Mouse (Mus musculus) forebrain, embryonic 16.5 days (tissue): ENCODE measurements around the gene Gm8797. TPM values are rescaled to one million over a fixed set of nuclear protein-coding genes. Genes with fewer than 3 reads are reported as not detected.
"Not testable (repeated sequence)": the region's sequence is repeated elsewhere in the genome, so short reads cannot be mapped to it uniquely, and the experiment has no call there.

Experiments
- ATAC-seq: fragments of 200-750 bp; cut with Nextera tagmentation; 2 replicates; pipeline ENCODE4 v1.8.0; 2017; ENCODE audit warnings: mild to moderate bottlenecking, moderate library complexity
- H3K27ac ChIP-seq: fragments of 300-500 bp; sonication (generic); 2 replicates; pipeline ENCODE4 v1.5.1; 2014; ENCODE audit warnings: low read length, control low read depth
- H3K27me3 ChIP-seq: fragments of 300-500 bp; sonication (generic); replicated peaks from 2 replicates; pipeline ENCODE4 v1.6.1; 2014; ENCODE audit warnings: low read length; ENCODE audit not compliant: control insufficient read depth, insufficient read depth
- H3K36me3 ChIP-seq: fragments of 300-500 bp; sonication (generic); 2 replicates; pipeline ENCODE4 v1.6.1; 2014; ENCODE audit not compliant: control insufficient read depth, insufficient read depth
- H3K4me1 ChIP-seq: fragments of 300-500 bp; sonication (generic); replicated peaks from 2 replicates; pipeline ENCODE4 v1.6.1; 2014; ENCODE audit warnings: low read length; ENCODE audit not compliant: control insufficient read depth, insufficient read depth
- H3K4me2 ChIP-seq: fragments of 300-500 bp; sonication (generic); 2 replicates; pipeline ENCODE4 v1.6.1; 2014; ENCODE audit warnings: mild to moderate bottlenecking, low read length, control low read depth
- H3K4me3 ChIP-seq: fragments of 300-500 bp; sonication (generic); replicated peaks from 2 replicates; pipeline ENCODE4 v1.5.1; 2014; ENCODE audit warnings: mild to moderate bottlenecking, low read length, control low read depth
- H3K9ac ChIP-seq: fragments of 300-500 bp; sonication (generic); replicated peaks from 2 replicates; pipeline ENCODE4 v1.6.1; 2014; ENCODE audit warnings: low read depth, low read length, control low read depth
- H3K9me3 ChIP-seq: fragments of 300-500 bp; sonication (generic); 2 replicates; pipeline ENCODE4 v1.6.1; 2016; ENCODE audit warnings: low read length; ENCODE audit not compliant: control insufficient read depth
- WGBS: fragments of 180-500 bp; shearing (Covaris S2); extraction: QIAGEN DNeasy Blood & Tissue Kit; methylation state at CpG from one replicate; pipeline ENCODE4 v1.1.7; 2014; 5-methylcytosine and 5-hydroxymethylcytosine counted together
- polyA plus RNA-seq: library from polyadenylated mRNA; unstranded; fragments of >200 nt; fragmentation: Nextera tagmentation; extraction: Ambion mirVana; gene quantifications from 2 replicates; pipeline ENCODE4 v1.2.1, GENCODE M21; 2015

The Gm8797 gene
- polyA plus RNA-seq = 19.1 and 23.0 TPM in 2 replicates

DNA sequence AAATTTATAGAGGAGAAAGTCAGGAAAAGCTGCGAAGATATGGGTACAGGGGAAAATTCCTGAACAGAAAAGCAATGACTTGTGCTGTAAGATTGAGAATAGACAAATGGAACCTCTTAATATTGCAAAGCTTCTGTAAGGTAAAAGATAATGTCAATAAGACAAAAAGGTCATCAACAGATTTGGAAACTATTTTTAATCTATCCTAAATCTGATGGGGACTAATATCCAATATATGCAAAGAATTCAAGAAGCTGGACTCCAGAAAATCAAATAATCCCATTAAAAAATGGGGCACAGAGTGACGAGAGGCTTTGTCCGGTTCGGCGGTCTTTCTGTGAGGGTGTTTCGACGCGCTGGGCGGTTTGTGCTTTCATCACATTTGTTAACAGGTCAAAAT, at the start of gene Gm8797:
Gene Gm8797, plus strand, starts transcription at position 301 of the 400 bp plus-strand sequence.
- H3K27ac ChIP-seq, H3K9me3 ChIP-seq, H3K4me2 ChIP-seq, ATAC-seq, H3K27me3 ChIP-seq, H3K36me3 ChIP-seq, H3K9ac ChIP-seq, H3K4me1 ChIP-seq, H3K4me3 ChIP-seq: not testable (repeated sequence)
- 98% methylated on average over 9 of the region's 9 CpGs for WGBS

DNA sequence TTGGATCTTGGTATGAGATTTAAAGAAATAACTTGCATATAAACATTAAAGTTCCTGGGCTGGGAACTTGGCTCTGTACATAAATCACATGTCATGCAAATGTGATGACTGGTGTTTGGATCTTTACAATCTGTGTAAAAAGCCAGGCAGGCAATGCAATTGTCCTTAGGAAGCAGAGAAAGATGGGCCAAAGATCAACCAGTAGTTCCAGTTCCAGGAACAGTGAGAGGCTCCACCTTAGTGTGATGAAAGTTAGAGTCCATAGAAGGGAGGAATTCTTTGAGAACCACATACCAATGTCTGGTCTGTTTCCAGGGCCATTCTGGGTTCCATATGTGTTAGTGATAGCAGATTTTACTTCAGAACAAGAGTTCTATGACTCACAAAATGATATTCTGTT, 36.1 kb upstream of the Gm8797 start:
- no peak overlapping the region for H3K4me3 ChIP-seq
- H3K4me2 ChIP-seq = no peak overlapping the region
- H3K27ac ChIP-seq = no peak overlapping the region
- no peaks in the 10 kb centered on the region for H3K9me3 ChIP-seq
- H3K36me3 ChIP-seq = no peaks in the 10 kb centered on the region
- H3K9ac ChIP-seq = no peak overlapping the region
- no peaks in the 10 kb centered on the region for H3K27me3 ChIP-seq
- no peaks in the 10 kb centered on the region for H3K4me1 ChIP-seq
- no peak for ATAC-seq

GRCm38 (mm10) chr3:5732931-5733330, 17.7 kb upstream of the Gm8797 start:
- no peaks in the 10 kb centered on the region for H3K9me3 ChIP-seq
- H3K27me3 ChIP-seq = no peaks in the 10 kb centered on the region
- no peaks in the 10 kb centered on the region for H3K4me1 ChIP-seq
- H3K27ac ChIP-seq = no peak overlapping the region
- ATAC-seq = no peak
- no peaks in the 10 kb centered on the region for H3K36me3 ChIP-seq
- no peak overlapping the region for H3K9ac ChIP-seq
- no peak overlapping the region for H3K4me2 ChIP-seq
- no peak overlapping the region for H3K4me3 ChIP-seq

- Histone ChIP-seq H3K4me3 (no peak overlapping the region), H3K9me3 (no peaks in the 10 kb centered on the region), H3K27me3 (no peaks in the 10 kb centered on the region), H3K36me3 (no peaks in the 10 kb centered on the region), H3K27ac (peak overlapping the region; percentile 86), H3K4me2 (no peak overlapping the region; the same call in 1 of the 2 replicates), H3K4me1 (peaks cover 7% of the 10 kb centered on the region), H3K9ac (no peak overlapping the region)
- WGBS = 4% methylated on average over 3 of the region's 3 CpGs
- ATAC-seq = peak; percentile 98
These were observed 4.3 kb downstream of the Gm8797 start for GRCm38 (mm10) chr3:5754763-5755478.

DNA sequence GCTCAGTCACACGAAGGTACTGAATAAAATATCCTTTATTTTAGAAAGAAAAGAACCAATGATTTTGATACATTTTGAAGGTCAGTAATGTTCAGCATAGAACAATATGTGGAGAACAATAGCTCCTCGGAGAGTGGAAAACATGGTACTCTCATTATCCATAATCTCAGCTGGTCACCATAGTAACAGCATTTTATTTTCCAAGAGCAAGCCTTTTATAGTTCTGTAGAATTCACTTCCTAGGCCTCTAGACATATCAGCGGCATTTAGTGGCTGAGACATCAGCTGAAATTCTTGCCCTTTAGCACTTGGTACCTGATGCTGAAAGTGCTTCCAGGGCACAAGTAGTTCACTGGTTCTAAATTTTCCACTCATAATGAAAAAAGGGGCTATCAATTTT, 15.7 kb downstream of the Gm8797 start:
- no peaks in the 10 kb centered on the region for H3K27me3 ChIP-seq
- H3K4me2 ChIP-seq = no peak overlapping the region
- no peaks in the 10 kb centered on the region for H3K36me3 ChIP-seq
- peak; percentile 45; the same call in 1 of the 2 replicates for ATAC-seq
- 26% methylated on average over 3 of the region's 3 CpGs for WGBS
- no peaks in the 10 kb centered on the region for H3K4me1 ChIP-seq
- H3K4me3 ChIP-seq = no peak overlapping the region
- H3K9ac ChIP-seq = no peak overlapping the region
- no peak overlapping the region for H3K27ac ChIP-seq
- no peaks in the 10 kb centered on the region for H3K9me3 ChIP-seq

GRCm38 (mm10) chr3:5776894-5777293, 26.3 kb downstream of the Gm8797 start:
- H3K27ac ChIP-seq = no peak overlapping the region
- H3K36me3 ChIP-seq = no peaks in the 10 kb centered on the region
- 90% methylated on average over 2 of the region's 2 CpGs for WGBS
- H3K4me1 ChIP-seq = no peaks in the 10 kb centered on the region
- no peaks in the 10 kb centered on the region for H3K9me3 ChIP-seq
- H3K4me2 ChIP-seq = no peak overlapping the region
- H3K9ac ChIP-seq = no peak overlapping the region
- H3K4me3 ChIP-seq = no peak overlapping the region
- ATAC-seq = no peak
- H3K27me3 ChIP-seq = no peaks in the 10 kb centered on the region
